Mouse (Mus musculus) fat pad, adult 2 months (tissue): Measurements from ENCODE around the gene Mef2b.

Experiments used
- DNase-seq: peaks from one replicate; pipeline ENCODE4 v3.0.0-alpha.2; 2011; ENCODE audit warnings: low read depth, low spot score; ENCODE audit errors: extremely low read depth

Mef2b gene

DNA sequence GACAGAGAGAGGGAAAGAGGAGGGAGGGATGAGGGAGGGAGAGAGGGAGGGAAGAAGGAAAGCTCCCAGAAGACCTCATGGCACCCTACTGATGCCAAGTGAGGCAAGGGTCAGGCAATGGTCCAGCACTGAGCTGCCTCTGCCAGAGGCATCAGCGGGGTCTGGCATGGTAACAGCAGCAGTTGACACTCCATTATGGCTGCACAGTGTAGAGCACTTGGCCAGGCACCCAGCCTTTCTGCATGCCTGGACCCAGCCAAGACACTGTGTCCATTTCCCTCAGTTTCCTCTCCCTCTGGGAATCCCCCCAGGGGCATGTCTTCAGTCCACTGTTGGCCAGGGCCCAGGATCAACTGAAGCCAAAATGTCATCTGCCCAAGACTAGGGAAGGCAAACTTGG lies 77.1 kb downstream of the Mef2b start:
- DNase-seq, result no peak
